Mouse (Mus musculus) heart, embryonic 12.5 days (tissue): ENCODE results near the gene Gm10277. TPM values are rescaled to one million over a fixed set of nuclear protein-coding genes. Genes with fewer than 3 reads are reported as not detected.
"Not testable (repeated sequence)": the region's sequence is repeated elsewhere in the genome, so short reads cannot be mapped to it uniquely, and the experiment has no call there.

Experiments used
- ATAC-seq: fragments of 200-750 bp; cut with Nextera tagmentation; 2 replicates; pipeline ENCODE4 v1.8.0; 2017; ENCODE audit warnings: moderate TSS enrichment, moderate library complexity; ENCODE audit not compliant: insufficient number of reproducible peaks, low FRiP score
- H3K27ac ChIP-seq: fragments of 300-500 bp; sonication (generic); 2 replicates; pipeline ENCODE4 v1.5.1; 2016; ENCODE audit warnings: mild to moderate bottlenecking, moderate library complexity; ENCODE audit not compliant: poor library complexity, severe bottlenecking
- H3K27me3 ChIP-seq: fragments of 300-500 bp; sonication (generic); replicated peaks from 2 replicates; pipeline ENCODE4 v1.6.1; 2016; ENCODE audit warnings: mild to moderate bottlenecking, moderate library complexity
- H3K36me3 ChIP-seq: fragments of 300-500 bp; sonication (generic); 2 replicates; pipeline ENCODE4 v1.6.1; 2016; ENCODE audit warnings: mild to moderate bottlenecking, moderate library complexity
- H3K4me1 ChIP-seq: fragments of 300-500 bp; sonication (generic); replicated peaks from 2 replicates; pipeline ENCODE4 v1.6.1; 2016; ENCODE audit warnings: mild to moderate bottlenecking
- H3K4me2 ChIP-seq: fragments of 300-500 bp; sonication (generic); 2 replicates; pipeline ENCODE4 v1.6.1; 2016; ENCODE audit warnings: mild to moderate bottlenecking, moderate library complexity
- H3K4me3 ChIP-seq: fragments of 300-500 bp; sonication (generic); 2 replicates; pipeline ENCODE4 v1.5.1; 2016; ENCODE audit warnings: mild to moderate bottlenecking
- H3K9ac ChIP-seq: fragments of 300-500 bp; sonication (generic); 2 replicates; pipeline ENCODE4 v1.6.1; 2016; ENCODE audit warnings: mild to moderate bottlenecking, moderate library complexity
- H3K9me3 ChIP-seq: fragments of 300-500 bp; sonication (generic); replicated peaks from 2 replicates; pipeline ENCODE4 v1.6.1; 2016; ENCODE audit warnings: mild to moderate bottlenecking, moderate library complexity
- WGBS: fragments of 180-500 bp; shearing (Covaris S2); methylation state at CpG from one replicate; pipeline ENCODE4 v1.1.7; 2016; 5-methylcytosine and 5-hydroxymethylcytosine counted together
- polyA plus RNA-seq: library from polyadenylated mRNA; unstranded; fragments of >200 nt; fragmentation: Nextera tagmentation; extraction: Ambion mirVana; gene quantifications from 2 replicates; pipeline ENCODE4 v1.2.1, GENCODE M21; 2016

Gene Gm10277
- polyA plus RNA-seq, 1 experiment from 2014 or later: 1.2 TPM

- Histone ChIP-seq H3K4me3 (no peak overlapping the region), H3K36me3 (no peaks in the 10 kb centered on the region), H3K4me1 (no peaks in the 10 kb centered on the region), H3K4me2 (no peak overlapping the region), H3K27ac (no peak overlapping the region), H3K9ac (no peak overlapping the region), H3K27me3 (no peaks in the 10 kb centered on the region), H3K9me3 (no peaks in the 10 kb centered on the region)
- WGBS: 82% methylated on average over 5 of the region's 5 CpGs
- ATAC-seq: no peak
These were observed 38.6 kb downstream of the Gm10277 start for GRCm38 (mm10) chr11:77748996-77749395.

GRCm38 (mm10) chr11:77747103-77747502 is 40.4 kb downstream of the Gm10277 start:
- not testable (repeated sequence) for ATAC-seq, H3K4me2 ChIP-seq, H3K9ac ChIP-seq, H3K27me3 ChIP-seq, H3K9me3 ChIP-seq, H3K36me3 ChIP-seq, H3K4me3 ChIP-seq, H3K27ac ChIP-seq, H3K4me1 ChIP-seq
- 89% methylated on average over 14 of the region's 15 CpGs for WGBS

GRCm38 (mm10) chr11:77746652-77747051 is 40.9 kb downstream of the Gm10277 start:
- no peaks in the 10 kb centered on the region for H3K27me3 ChIP-seq
- ATAC-seq: no peak
- no peaks in the 10 kb centered on the region for H3K4me1 ChIP-seq
- H3K4me2 ChIP-seq: no peak overlapping the region
- H3K36me3 ChIP-seq: no peaks in the 10 kb centered on the region
- H3K9ac ChIP-seq: no peak overlapping the region
- no peak overlapping the region for H3K4me3 ChIP-seq
- WGBS: 74% methylated on average over 4 of the region's 4 CpGs
- no peak overlapping the region for H3K27ac ChIP-seq
- H3K9me3 ChIP-seq: no peaks in the 10 kb centered on the region

- no peak overlapping the region for H3K9ac ChIP-seq
- H3K4me1 ChIP-seq: no peaks in the 10 kb centered on the region
- ATAC-seq: no peak
- no peaks in the 10 kb centered on the region for H3K27me3 ChIP-seq
- H3K4me3 ChIP-seq: no peak overlapping the region
- no peak overlapping the region for H3K4me2 ChIP-seq
- no peak overlapping the region for H3K27ac ChIP-seq
- WGBS: 31% methylated on average over 6 of the region's 6 CpGs
- H3K9me3 ChIP-seq: no peaks in the 10 kb centered on the region
- H3K36me3 ChIP-seq: no peaks in the 10 kb centered on the region
These were observed 43.6 kb downstream of the Gm10277 start for GRCm38 (mm10) chr11:77743966-77744365.

- Histone ChIP-seq H3K9me3 (no peaks in the 10 kb centered on the region), H3K27me3 (no peaks in the 10 kb centered on the region), H3K27ac (no peak overlapping the region), H3K9ac (no peak overlapping the region), H3K4me2 (no peak overlapping the region), H3K4me3 (no peak overlapping the region), H3K36me3 (no peaks in the 10 kb centered on the region), H3K4me1 (0 out of 2 replicates have a peak, but pooled peaks cover 2% of the 10 kb centered on the region)
- 54% methylated on average over 7 of the region's 7 CpGs for WGBS
- ATAC-seq: no peak
These were observed 49.0 kb downstream of the Gm10277 start for GRCm38 (mm10) chr11:77738555-77738954.

GRCm38 (mm10) chr11:77737289-77737688 is 50.3 kb downstream of the Gm10277 start:
- Histone ChIP-seq H3K9me3 (no peaks in the 10 kb centered on the region), H3K4me2 (no peak overlapping the region), H3K27ac (no peak overlapping the region), H3K4me1 (0 out of 2 replicates have a peak, but pooled peaks cover 3% of the 10 kb centered on the region), H3K27me3 (no peaks in the 10 kb centered on the region), H3K36me3 (no peaks in the 10 kb centered on the region), H3K9ac (no peak overlapping the region), H3K4me3 (no peak overlapping the region)
- WGBS: under 1% methylated on average over 6 of the region's 6 CpGs
- ATAC-seq: no peak

Other genes starting within 250 kb of the Gm10277 start
- 15.6 and 18.0 TPM in 2 replicates for gene Taok1, start 179.9 kb downstream of the Gm10277 start, polyA plus RNA-seq
- 4.4 and 4.9 TPM in 2 replicates for gene Nufip2, start 101.6 kb downstream of the Gm10277 start, polyA plus RNA-seq
- 0.51 TPM in 1 of 2 replicates, not detected in the other for gene Cryba1, start 62.5 kb downstream of the Gm10277 start, polyA plus RNA-seq
- 154 and 164 TPM in 2 replicates for gene Myo18a, start 24.5 kb downstream of the Gm10277 start, polyA plus RNA-seq
- gene Pipox, start 106.3 kb upstream of the Gm10277 start, polyA plus RNA-seq: 2.3 and 3.1 TPM in 2 replicates
- gene Sez6, start 143.1 kb upstream of the Gm10277 start, polyA plus RNA-seq: 0.18 TPM in 1 of 2 replicates, not detected in the other
- gene Phf12, start 195.0 kb upstream of the Gm10277 start, polyA plus RNA-seq: 17.0 and 17.7 TPM in 2 replicates
- 15.3 and 15.8 TPM in 2 replicates for gene Dhrs13, start 244.5 kb upstream of the Gm10277 start, polyA plus RNA-seq